Mouse (Mus musculus) liver, embryonic 14.5 days (tissue): ENCODE results near the gene Gng10.

Experiments
- CTCF ChIP-seq: IDR thresholded peaks from 2 replicates; pipeline ENCODE4 v1.5.1; 2016; ENCODE audit warnings: antibody characterized with exemption, low read depth, control low read depth
- EP300 ChIP-seq: IDR thresholded peaks from 2 replicates; pipeline ENCODE4 v1.6.1; 2016; ENCODE audit warnings: antibody characterized with exemption, low read depth

- TF ChIP-seq EP300 (no peak), CTCF (no peak)
These were observed 18.0 kb upstream of the Gng10 start for GRCm38 (mm10) chr4:59016922-59017321.
